Mouse (Mus musculus) liver, embryonic 14.5 days (tissue): ENCODE results near the gene Cdc37.

Experiments used
- CTCF ChIP-seq: IDR thresholded peaks from 2 replicates; pipeline ENCODE4 v1.5.1; 2016; ENCODE audit warnings: antibody characterized with exemption, low read depth, control low read depth
- EP300 ChIP-seq: IDR thresholded peaks from 2 replicates; pipeline ENCODE4 v1.6.1; 2016; ENCODE audit warnings: antibody characterized with exemption, low read depth

DNA sequence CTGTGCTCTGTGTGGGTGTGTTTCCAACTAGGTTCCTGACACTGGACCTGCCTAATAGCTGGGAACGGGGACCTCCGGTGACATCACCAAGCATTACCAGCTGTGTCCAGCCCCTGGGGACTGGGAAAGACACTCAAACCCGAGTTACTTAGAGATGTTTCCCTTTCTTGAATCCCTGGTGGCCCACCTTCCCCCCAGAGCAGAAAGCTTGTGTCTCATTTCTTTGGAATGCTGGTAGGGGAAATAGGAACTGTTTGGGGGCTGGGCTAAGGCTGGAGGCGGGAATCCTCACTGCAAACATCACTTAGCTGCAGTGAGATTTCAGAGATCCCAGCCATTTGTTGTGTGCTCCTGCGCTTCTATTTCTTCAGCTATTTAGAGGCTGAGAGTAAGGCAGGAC is 4.1 kb upstream of the Cdc37 start:
- TF ChIP-seq EP300: no peak
- TF ChIP-seq CTCF: no peak
